Mouse (Mus musculus) spleen, adult 2 months (tissue): ENCODE results near the gene Rfxap.

Source experiments
- CTCF ChIP-seq: fragments of 200-500 bp; IDR thresholded peaks from 2 replicates; pipeline ENCODE4 v1.5.1; 2011; ENCODE audit warnings: mild to moderate bottlenecking, inconsistent platforms; ENCODE audit not compliant: insufficient read depth, insufficient read length, insufficient replicate concordance; ENCODE audit errors: extremely low read depth
- POLR2A ChIP-seq: fragments of 200-500 bp; IDR thresholded peaks from 2 replicates; pipeline ENCODE4 v1.6.1; 2011; ENCODE audit warnings: low read depth, low read length, inconsistent platforms

DNA sequence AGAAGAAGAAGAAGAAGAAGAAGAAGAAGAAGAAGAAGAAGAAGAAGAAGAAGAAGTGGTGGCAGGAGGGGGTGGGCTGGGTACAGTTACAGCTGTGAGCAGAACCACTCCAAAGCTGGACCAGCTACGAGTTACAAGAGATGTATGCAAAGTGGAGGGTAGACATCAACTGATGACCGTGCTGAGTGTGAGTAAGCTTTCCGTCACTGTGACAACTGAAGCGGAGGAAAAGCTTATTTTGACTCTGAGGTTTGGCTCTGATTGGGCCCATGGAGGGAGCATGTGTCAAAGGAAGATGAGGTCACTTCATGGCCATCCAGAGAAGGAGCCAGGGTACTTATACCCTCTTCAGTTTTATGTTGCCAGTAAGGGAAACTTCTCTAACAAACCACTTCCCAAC is 54.2 kb downstream of the Rfxap start:
- TF ChIP-seq CTCF: no peak
- no peak for TF ChIP-seq POLR2A
